ENCODE assay signal across 8 mouse cellular contexts in genomic region chr9:44734524-44735494, GRCm38 (mm10). TPM values are rescaled to one million over a fixed set of nuclear protein-coding genes. Genes with fewer than 3 reads are reported as not detected.
DNase-seq lines count a peak whose midpoint lies in the region; ATAC-seq lines count a peak whose summit lies in the region.

TSS of gene Phldb1 (minus strand) at chr9:44735198.

- 0 out of 2 replicates have a peak, but pooled peaks cover 2% of the 10 kb centered on the region for H3K27me3 ChIP-seq in embryonic facial prominence, embryonic 14.5 days (replicated peaks; ENCODE audit: control insufficient read depth, insufficient read depth, low read length)
- H3K27me3 ChIP-seq in heart, embryonic 12.5 days (replicated peaks), result no peaks in the 10 kb centered on the region
- H3K27me3 ChIP-seq in kidney, embryonic 15.5 days, result no peaks in the 10 kb centered on the region
- peaks cover 13% of the 10 kb centered on the region for H3K27me3 ChIP-seq in liver, embryonic 11.5 days (replicated peaks; ENCODE audit: control insufficient read depth, insufficient read depth, low read length)

- peak within 1 kb of the TSS; percentile 81 for H3K27ac ChIP-seq in embryonic facial prominence, embryonic 14.5 days (replicated peaks; ENCODE audit: low read depth, low read length)
- H3K27ac ChIP-seq in heart, embryonic 12.5 days (ENCODE audit: poor library complexity, severe bottlenecking), result peak within 1 kb of the TSS; percentile 84
- peak within 1 kb of the TSS; percentile 93 for H3K27ac ChIP-seq in kidney, embryonic 15.5 days
- no peak within 1 kb of the TSS for H3K27ac ChIP-seq in liver, embryonic 11.5 days (ENCODE audit: low read depth, low read length)

- H3K9me3 ChIP-seq in embryonic facial prominence, embryonic 14.5 days (ENCODE audit: control insufficient read depth, low read length), result no peaks in the 10 kb centered on the region
- no peaks in the 10 kb centered on the region for H3K9me3 ChIP-seq in heart, embryonic 12.5 days (replicated peaks)
- no peaks in the 10 kb centered on the region for H3K9me3 ChIP-seq in kidney, embryonic 15.5 days (replicated peaks)
- H3K9me3 ChIP-seq in liver, embryonic 11.5 days (ENCODE audit: control insufficient read depth, low read length), result no peaks in the 10 kb centered on the region

- peak; percentile 84 for ATAC-seq in embryonic facial prominence, embryonic 14.5 days (ENCODE audit: low read depth)
- ATAC-seq in heart, embryonic 12.5 days (ENCODE audit: insufficient number of reproducible peaks, low FRiP score), result peak; percentile 79
- peak; percentile 86 for ATAC-seq in kidney, embryonic 15.5 days (replicated peaks; ENCODE audit: low FRiP score)
- ATAC-seq in liver, embryonic 11.5 days (replicated peaks; ENCODE audit: low FRiP score), result peak; percentile 49
- peak; percentile 62; the same call in 1 of the 2 replicates for ATAC-seq in monocyte, adult 5-6 weeks (replicated peaks; ENCODE audit: insufficient number of reproducible peaks, low FRiP score, low TSS enrichment, poor library complexity, severe bottlenecking)

- under 1% methylated on average over 38 of the region's 47 CpGs for WGBS in embryonic facial prominence, embryonic 14.5 days
- WGBS in heart, embryonic 12.5 days, result under 1% methylated on average over 47 of the region's 47 CpGs
- under 1% methylated on average over 47 of the region's 47 CpGs for WGBS in kidney, embryonic 15.5 days
- WGBS in liver, embryonic 11.5 days, result 2% methylated on average over 47 of the region's 47 CpGs

- peak within 1 kb of the TSS; percentile 74 for H3K9ac ChIP-seq in embryonic facial prominence, embryonic 14.5 days (ENCODE audit: low read depth, low read length)
- H3K9ac ChIP-seq in heart, embryonic 12.5 days, result peak within 1 kb of the TSS; percentile 68
- H3K9ac ChIP-seq in kidney, embryonic 15.5 days, result peak within 1 kb of the TSS; percentile 64
- H3K9ac ChIP-seq in liver, embryonic 11.5 days (ENCODE audit: low read depth, low read length), result peak within 1 kb of the TSS; percentile 58

- H3K4me3 ChIP-seq in embryonic facial prominence, embryonic 14.5 days (ENCODE audit: low read depth, low read length), result peak within 1 kb of the TSS; percentile 63
- H3K4me3 ChIP-seq in heart, embryonic 12.5 days, result peak within 1 kb of the TSS; percentile 52
- peak within 1 kb of the TSS; percentile 73 for H3K4me3 ChIP-seq in kidney, embryonic 15.5 days (replicated peaks)
- peak within 1 kb of the TSS; percentile 66 for H3K4me3 ChIP-seq in liver, embryonic 11.5 days (ENCODE audit: low read depth, low read length)

- H3K4me2 ChIP-seq in embryonic facial prominence, embryonic 14.5 days (ENCODE audit: low read depth, low read length), result peak within 1 kb of the TSS; percentile 96
- peak within 1 kb of the TSS; percentile 82 for H3K4me2 ChIP-seq in heart, embryonic 12.5 days
- peak within 1 kb of the TSS; percentile 99 for H3K4me2 ChIP-seq in kidney, embryonic 15.5 days
- peak within 1 kb of the TSS; percentile 97 for H3K4me2 ChIP-seq in liver, embryonic 11.5 days

- H3K36me3 ChIP-seq in embryonic facial prominence, embryonic 14.5 days (ENCODE audit: control insufficient read depth, insufficient read depth, low read length), result no peaks in the 10 kb centered on the region
- H3K36me3 ChIP-seq in heart, embryonic 12.5 days, result no peaks in the 10 kb centered on the region
- H3K36me3 ChIP-seq in kidney, embryonic 15.5 days, result no peaks in the 10 kb centered on the region
- H3K36me3 ChIP-seq in liver, embryonic 11.5 days (ENCODE audit: control insufficient read depth, insufficient read depth, low read length), result no peaks in the 10 kb centered on the region

- H3K4me1 ChIP-seq in embryonic facial prominence, embryonic 14.5 days (ENCODE audit: control insufficient read depth, insufficient read depth, low read length), result peaks cover 25% of the 10 kb centered on the region
- peaks cover 30% of the 10 kb centered on the region for H3K4me1 ChIP-seq in heart, embryonic 12.5 days (replicated peaks)
- peaks cover 58% of the 10 kb centered on the region for H3K4me1 ChIP-seq in kidney, embryonic 15.5 days
- peaks cover 23% of the 10 kb centered on the region for H3K4me1 ChIP-seq in liver, embryonic 11.5 days (replicated peaks; ENCODE audit: control insufficient read depth, insufficient read depth, low read length)

- DNase-seq in A20 (ENCODE audit: low read depth, low spot score), result peak; percentile 63
- peak; percentile 68 to 73 for DNase-seq in adrenal gland, adult 18-20 months (ENCODE audit: low spot score in 2 of 2)
- DNase-seq in embryonic facial prominence, embryonic 14.5 days (ENCODE audit: low spot score), result peak; percentile 89
- peak; percentile 69 for DNase-seq in liver, embryonic 11.5 days (ENCODE audit: low spot score)
- DNase-seq in testis, postnatal 14 days (ENCODE audit: low spot score), result peak; percentile 70

RNA-seq across cellular contexts. Expression of gene Phldb1, which starts in this region (rescaled TPM):
- 10 to 100 TPM; 24.1 to 60.8 TPM for total RNA-seq in adrenal gland, adult 18-20 months (2021)
- polyA plus RNA-seq in embryonic facial prominence, embryonic 14.5 days (2014; fragmentation: Nextera tagmentation; extraction: Ambion mirVana), result 40.3 and 40.9 TPM in 2 replicates
- 34.8 and 36.9 TPM in 2 replicates for polyA plus RNA-seq in heart, embryonic 12.5 days (2016; fragmentation: Nextera tagmentation; extraction: Ambion mirVana)
- 34.5 and 36.4 TPM in 2 replicates for polyA plus RNA-seq in kidney, embryonic 15.5 days (2015; fragmentation: Nextera tagmentation; extraction: Ambion mirVana)
- 10.6 and 10.9 TPM in 2 replicates for polyA plus RNA-seq in liver, embryonic 11.5 days (2014; fragmentation: Nextera tagmentation; extraction: Ambion mirVana)
- 2.1 to 4.3 TPM (median 3.1 TPM) in 3 replicates for total RNA-seq in monocyte, adult 5-6 weeks (2017)
